Mouse (Mus musculus) limb, embryonic 14.5 days (tissue): ENCODE data around the gene Zfp141. TPM values are rescaled to one million over a fixed set of nuclear protein-coding genes. Genes with fewer than 3 reads are reported as not detected.
"Not testable (repeated sequence)": the region's sequence is repeated elsewhere in the genome, so short reads cannot be mapped to it uniquely, and the experiment has no call there.

Source experiments
- ATAC-seq: fragments of 200-750 bp; cut with Nextera tagmentation; 2 replicates; pipeline ENCODE4 v1.8.0; 2017; ENCODE audit warnings: low read depth, moderate number of reproducible peaks, moderate TSS enrichment; ENCODE audit not compliant: low FRiP score
- DNase-seq: peaks from one replicate; pipeline ENCODE4 v3.0.0-alpha.2; 2015; ENCODE audit warnings: low spot score
- H3K27ac ChIP-seq: fragments of 300-500 bp; sonication (generic); replicated peaks from 2 replicates; pipeline ENCODE4 v1.5.1; 2014; ENCODE audit warnings: low read depth, mild to moderate bottlenecking, low read length, moderate library complexity, mixed read lengths
- H3K27me3 ChIP-seq: fragments of 300-500 bp; sonication (generic); 2 replicates; pipeline ENCODE4 v1.6.1; 2014; ENCODE audit warnings: low read length, mixed read lengths; ENCODE audit not compliant: control insufficient read depth, insufficient read depth
- H3K36me3 ChIP-seq: fragments of 300-500 bp; sonication (generic); 2 replicates; pipeline ENCODE4 v1.6.1; 2014; ENCODE audit warnings: mild to moderate bottlenecking, low read length, moderate library complexity, mixed read lengths; ENCODE audit not compliant: control insufficient read depth, insufficient read depth
- H3K4me1 ChIP-seq: fragments of 300-500 bp; sonication (generic); 2 replicates; pipeline ENCODE4 v1.6.1; 2014; ENCODE audit warnings: antibody characterized with exemption, low read length, mixed read lengths; ENCODE audit not compliant: control insufficient read depth, insufficient read depth
- H3K4me2 ChIP-seq: fragments of 300-500 bp; sonication (generic); replicated peaks from 2 replicates; pipeline ENCODE4 v1.6.1; 2014; ENCODE audit warnings: low read depth, mild to moderate bottlenecking, low read length, moderate library complexity; ENCODE audit not compliant: severe bottlenecking
- H3K4me3 ChIP-seq: fragments of 300-500 bp; sonication (generic); replicated peaks from 2 replicates; pipeline ENCODE4 v1.5.1; 2014; ENCODE audit warnings: low read length
- H3K9ac ChIP-seq: fragments of 300-500 bp; sonication (generic); 2 replicates; pipeline ENCODE4 v1.6.1; 2014; ENCODE audit warnings: mild to moderate bottlenecking, low read depth, low read length, moderate library complexity; ENCODE audit not compliant: severe bottlenecking
- H3K9me3 ChIP-seq: fragments of 300-500 bp; sonication (generic); 2 replicates; pipeline ENCODE4 v1.6.1; 2016; ENCODE audit warnings: low read length; ENCODE audit not compliant: control insufficient read depth
- POLR2A ChIP-seq: fragments of 200-500 bp; IDR thresholded peaks from 2 replicates; pipeline ENCODE4 v1.8.0; 2012; ENCODE audit warnings: inconsistent platforms, mild to moderate bottlenecking, moderate library complexity, borderline replicate concordance; ENCODE audit not compliant: insufficient read depth, insufficient read length; ENCODE audit errors: extremely low read depth
- WGBS: fragments of 180-500 bp; shearing (Covaris S2); extraction: QIAGEN DNeasy Blood & Tissue Kit; methylation state at CpG from one replicate; pipeline ENCODE4 v1.1.7; 2014; 5-methylcytosine and 5-hydroxymethylcytosine counted together
- polyA plus RNA-seq, 2 experiments: library from polyadenylated mRNA; depleted of rRNA in 1 of 2; stranded (reverse) in 1 of 2; unstranded in 1 of 2; fragments of >200 nt; fragmentation: Nextera tagmentation in 1 of 2; extraction: Ambion mirVana in 1 of 2; gene quantifications; 2 replicates each; pipeline versions ENCODE4 v1.2.1 to v1.2.3; 2012 to 2014

Gene Zfp141
- 12.3 and 13.3 TPM in 2 replicates for polyA plus RNA-seq (2012; rRNA removed)
- polyA plus RNA-seq (2014; fragmentation: Nextera tagmentation; extraction: Ambion mirVana): 8.9 and 11.1 TPM in 2 replicates

- 1% methylated on average over 18 of the region's 18 CpGs for WGBS
- Histone ChIP-seq H3K4me3 (peak within 1 kb of the TSS; percentile 59), H3K9ac (peak within 1 kb of the TSS; percentile 80), H3K27ac (peak within 1 kb of the TSS; percentile 67), H3K4me2 (peak within 1 kb of the TSS; percentile 59)
- DNase-seq (peak; percentile 93), ATAC-seq (peak; percentile 95)
- not testable (repeated sequence) for H3K36me3 ChIP-seq, H3K27me3 ChIP-seq, H3K4me1 ChIP-seq, H3K9me3 ChIP-seq
These were observed at the start of gene Zfp141 for GRCm38 (mm10) chr7:42505588-42505987. Gene Zfp141, minus strand, starts transcription at chr7:42505740.

DNA sequence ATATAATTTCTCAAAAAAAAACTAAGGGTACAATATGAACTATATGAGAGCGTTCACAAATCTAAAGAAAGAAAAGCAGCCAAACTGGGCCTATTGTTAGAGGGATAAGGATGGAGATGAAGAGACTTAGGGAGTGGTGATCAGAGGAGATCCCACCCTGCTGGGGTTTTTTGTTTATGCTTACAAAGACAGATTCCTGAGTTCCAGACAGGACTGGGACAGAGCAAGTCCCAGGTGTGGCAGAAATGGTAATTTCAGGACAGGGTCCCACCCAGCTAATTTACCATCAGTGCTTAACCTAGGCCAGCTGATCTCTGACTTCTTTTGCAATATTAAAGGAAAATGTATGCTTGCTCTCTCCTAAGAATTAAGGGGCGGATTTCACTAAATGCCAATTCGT is 46.2 kb upstream of the Zfp141 start:
- 75% methylated on average over 3 of the region's 3 CpGs for WGBS
- Histone ChIP-seq H3K4me2 (no peak overlapping the region), H3K9ac (no peak overlapping the region), H3K4me1 (no peaks in the 10 kb centered on the region), H3K27me3 (no peaks in the 10 kb centered on the region), H3K9me3 (peaks cover 2% of the 10 kb centered on the region; the same call in 1 of the 2 replicates), H3K36me3 (no peaks in the 10 kb centered on the region), H3K27ac (no peak overlapping the region), H3K4me3 (no peak overlapping the region)
- TF ChIP-seq POLR2A: no peak
- DNase-seq (no peak), ATAC-seq (no peak)

GRCm38 (mm10) chr7:42505186-42505585 is 354 bp downstream of the Zfp141 start:
- Histone ChIP-seq H3K9me3 (0 out of 2 replicates have a peak, but pooled peaks cover 4% of the 10 kb centered on the region), H3K27me3 (no peaks in the 10 kb centered on the region), H3K9ac (peak overlapping the region; percentile 80), H3K27ac (peak overlapping the region; percentile 67), H3K4me2 (peak overlapping the region; percentile 59), H3K4me3 (peak overlapping the region; percentile 59), H3K4me1 (no peaks in the 10 kb centered on the region), H3K36me3 (peaks cover 6% of the 10 kb centered on the region)
- WGBS: 1% methylated on average over 20 of the region's 20 CpGs
- peak; percentile 21 for DNase-seq
- peak; percentile 58; the same call in 1 of the 2 replicates for ATAC-seq
- TF ChIP-seq POLR2A: 0 out of 2 replicates have a peak, but pooled peaks have one; percentile 34

DNA sequence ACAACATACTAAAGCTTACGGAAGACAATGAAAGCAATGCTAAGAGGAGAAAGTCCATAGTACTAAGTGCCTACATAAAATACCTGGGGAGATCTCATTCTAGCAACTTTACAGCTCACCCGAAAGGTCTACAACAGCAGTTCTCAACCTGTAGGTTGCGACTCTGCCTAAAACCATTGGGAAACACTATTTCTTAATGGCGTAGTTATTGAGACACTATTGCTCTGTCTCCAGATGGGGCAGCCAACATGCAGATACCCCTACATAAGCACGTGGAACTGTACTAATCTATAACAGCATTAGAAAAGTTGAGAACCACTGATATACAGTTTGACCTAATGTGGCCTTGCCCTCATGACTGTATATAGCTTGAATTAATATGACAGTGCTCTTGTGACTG is 7.3 kb downstream of the Zfp141 start:
- Histone ChIP-seq H3K9me3 (peaks cover 11% of the 10 kb centered on the region; the same call in 1 of the 2 replicates), H3K27me3 (no peaks in the 10 kb centered on the region), H3K9ac (no peak overlapping the region), H3K4me2 (no peak overlapping the region), H3K4me3 (no peak overlapping the region), H3K27ac (no peak overlapping the region), H3K36me3 (peaks cover 14% of the 10 kb centered on the region), H3K4me1 (no peaks in the 10 kb centered on the region)
- no peak for TF ChIP-seq POLR2A
- DNase-seq (no peak), ATAC-seq (no peak)
- WGBS: 96% methylated on average over 5 of the region's 5 CpGs

DNA sequence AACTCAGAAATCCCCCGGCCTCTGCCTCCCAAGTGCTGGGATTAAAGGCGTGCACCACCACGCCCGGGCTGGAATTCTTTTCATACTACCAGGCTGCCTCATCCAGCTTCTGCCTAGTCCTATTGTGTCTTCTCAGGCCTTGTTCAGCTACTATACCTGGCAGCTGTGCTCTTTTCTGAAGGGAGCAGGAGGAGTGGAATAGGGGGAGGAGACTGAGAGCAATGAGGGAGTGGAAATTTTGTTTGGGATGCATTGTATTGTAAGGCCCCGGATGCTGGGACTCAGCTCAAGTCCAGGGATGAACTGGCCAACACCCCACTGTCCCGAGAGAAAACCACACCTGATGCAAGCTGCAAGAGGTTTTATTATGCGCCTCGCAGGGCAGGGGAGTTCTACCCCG is 8.2 kb downstream of the Zfp141 start:
- Histone ChIP-seq H3K36me3 (peaks cover 14% of the 10 kb centered on the region), H3K4me3 (no peak overlapping the region), H3K27me3 (no peaks in the 10 kb centered on the region), H3K27ac (no peak overlapping the region), H3K9ac (no peak overlapping the region), H3K4me1 (no peaks in the 10 kb centered on the region), H3K9me3 (peaks cover 11% of the 10 kb centered on the region; the same call in 1 of the 2 replicates), H3K4me2 (no peak overlapping the region)
- ATAC-seq: no peak
- TF ChIP-seq POLR2A: no peak
- DNase-seq: no peak
- 91% methylated on average over 9 of the region's 9 CpGs for WGBS

GRCm38 (mm10) chr7:42496202-42496601 is 9.3 kb downstream of the Zfp141 start:
- Histone ChIP-seq H3K27me3 (no peaks in the 10 kb centered on the region), H3K36me3 (peaks cover 14% of the 10 kb centered on the region), H3K9me3 (peaks cover 11% of the 10 kb centered on the region; the same call in 1 of the 2 replicates), H3K4me2 (no peak overlapping the region), H3K27ac (no peak overlapping the region), H3K9ac (no peak overlapping the region), H3K4me1 (no peaks in the 10 kb centered on the region), H3K4me3 (no peak overlapping the region)
- DNase-seq: no peak
- WGBS: 86% methylated on average over 1 of the region's 1 CpGs
- no peak for ATAC-seq
- TF ChIP-seq POLR2A: no peak
